Mouse (Mus musculus): ENCODE measurements around the gene Gm20806.
"Not testable (repeated sequence)": the region's sequence is repeated elsewhere in the genome, so short reads cannot be mapped to it uniquely, and the experiment has no call there.

DNA sequence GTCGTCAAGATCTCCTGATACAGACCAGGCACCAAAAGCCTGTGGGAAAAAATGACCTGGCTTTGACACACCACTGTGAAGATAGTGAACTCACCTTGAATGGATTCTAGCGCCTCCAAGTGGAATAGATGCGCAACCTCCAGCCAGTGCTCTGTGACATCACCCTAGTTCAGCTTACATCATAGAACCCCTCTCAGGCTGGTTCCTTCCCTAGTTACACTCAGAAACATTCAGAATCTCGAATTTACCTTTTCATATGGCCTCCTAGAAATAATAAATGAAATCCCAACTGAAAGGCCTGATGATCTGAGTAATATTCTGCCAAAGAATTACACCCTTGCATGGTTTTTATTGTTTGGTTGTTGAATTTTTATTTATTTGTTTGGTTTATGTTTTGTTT is at the start of gene Gm20806:
- TF ChIP-seq CTCF (IDR thresholded peaks at IDR 0.05); POLR2A (IDR thresholded peaks at IDR 0.05; ENCODE audit: insufficient read depth, low read depth, low read length): not testable (repeated sequence)

Measured in heart, adult 2 months (tissue).